Mouse (Mus musculus): ENCODE measurements around the gene Gm11172. TPM values are rescaled to one million over a fixed set of nuclear protein-coding genes. Genes with fewer than 3 reads are reported as not detected.

The Gm11172 gene
- polyA plus RNA-seq, 1 experiment, result not detected

DNA sequence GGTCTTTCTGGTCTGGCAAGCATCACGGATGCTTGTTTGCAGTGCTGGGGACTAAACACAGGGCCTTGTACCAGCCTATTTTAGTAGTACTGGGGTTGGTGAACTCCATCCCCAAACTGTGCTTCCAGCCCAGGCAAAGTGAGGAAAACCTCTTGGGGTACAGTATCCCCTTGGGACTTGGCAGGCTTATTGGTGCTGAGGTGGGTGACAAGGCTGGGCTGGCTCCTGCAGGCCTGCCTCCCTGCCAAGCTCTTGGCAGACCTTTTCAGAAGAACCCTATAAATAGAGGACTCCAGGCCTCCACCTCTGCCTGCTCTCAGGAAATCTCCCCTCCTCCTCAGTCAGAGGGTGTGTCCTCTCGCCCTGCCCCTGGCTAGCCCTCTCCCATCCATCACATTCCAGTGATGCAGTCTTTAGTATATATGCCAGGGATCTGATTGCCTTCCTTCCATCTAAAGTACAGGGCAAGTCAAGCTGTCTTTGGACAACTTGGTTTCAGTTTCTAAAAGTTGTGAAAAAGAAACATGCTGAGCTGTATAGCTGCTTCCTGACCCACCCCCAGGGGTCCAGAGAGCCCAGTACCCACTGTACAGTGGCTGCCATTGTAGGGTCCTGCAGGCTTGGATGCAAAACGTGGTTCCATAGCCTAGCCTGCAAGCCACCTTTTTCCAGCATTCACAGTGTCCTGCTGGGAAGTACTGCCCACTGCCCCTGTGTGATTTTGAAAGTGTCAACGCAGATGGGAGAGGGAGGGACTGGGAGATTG, 25.8 kb upstream of the Gm11172 start:
- H3K4me3 ChIP-seq (ENCODE audit: insufficient read depth, poor library complexity, severe bottlenecking), result no peak overlapping the region
- no peaks in the 10 kb centered on the region for H3K36me3 ChIP-seq (ENCODE audit: control insufficient read depth, insufficient read depth)
- no peak overlapping the region for H3ac ChIP-seq (ENCODE audit: control insufficient read depth, insufficient read length, low read depth)
- H3K27me3 ChIP-seq (ENCODE audit: control insufficient read depth, insufficient read depth, insufficient read length), result no peaks in the 10 kb centered on the region
- H3K79me3 ChIP-seq (ENCODE audit: low read depth), result peaks cover 13% of the 10 kb centered on the region
- H3K79me2 ChIP-seq (ENCODE audit: control insufficient read depth, insufficient read depth), result peaks cover 25% of the 10 kb centered on the region
- TF ChIP-seq USF1 (IDR thresholded peaks at IDR 0.05; ENCODE audit: low read depth) (no peak), MYOG (IDR thresholded peaks at IDR 0.05; ENCODE audit: control insufficient read depth, extremely low read depth, insufficient read length) (no peak), MAX (IDR thresholded peaks at IDR 0.05) (no peak), FOSL1 (IDR thresholded peaks at IDR 0.05; ENCODE audit: insufficient read depth, low read length, poor library complexity, severe bottlenecking) (no peak), CEBPB (IDR thresholded peaks at IDR 0.05; ENCODE audit: low read depth) (no peak), CTCF (IDR thresholded peaks at IDR 0.05; ENCODE audit: control insufficient read depth, insufficient read depth, insufficient read length) (no peak), MYOD1 (IDR thresholded peaks at IDR 0.05; ENCODE audit: control insufficient read depth, insufficient read length, low read depth) (no peak)

DNA sequence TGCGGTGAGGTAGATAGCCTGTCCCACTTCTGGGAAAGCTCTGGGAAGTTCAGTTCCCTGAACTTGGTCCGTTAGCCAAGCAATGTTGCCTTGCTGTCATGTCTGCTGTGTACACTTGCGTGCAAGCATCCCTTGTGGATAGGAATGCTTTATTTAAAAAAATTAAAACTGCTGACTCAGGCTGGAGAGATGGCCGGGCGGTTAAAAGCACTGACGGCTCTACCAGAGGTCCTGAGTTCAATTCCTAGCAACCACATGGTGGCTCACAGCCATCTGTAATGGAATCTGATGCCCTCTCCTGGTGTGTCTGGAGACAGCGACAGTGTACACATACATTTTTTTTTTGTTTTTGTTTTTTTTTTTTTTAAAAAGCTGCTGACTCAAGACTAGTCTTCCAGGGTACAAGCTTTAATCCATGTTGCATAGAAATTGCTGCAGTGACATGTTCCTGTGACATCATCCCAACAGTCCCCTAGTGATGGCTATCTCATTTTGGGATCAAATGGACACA, 25.1 kb upstream of the Gm11172 start:
- H3K79me2 ChIP-seq (ENCODE audit: control insufficient read depth, insufficient read depth), result peaks cover 22% of the 10 kb centered on the region
- H3K27me3 ChIP-seq (ENCODE audit: control insufficient read depth, insufficient read depth, insufficient read length), result no peaks in the 10 kb centered on the region
- TF ChIP-seq MYOG (IDR thresholded peaks at IDR 0.05; ENCODE audit: control insufficient read depth, extremely low read depth, insufficient read length), result no peak
- TF ChIP-seq FOSL1 (IDR thresholded peaks at IDR 0.05; ENCODE audit: insufficient read depth, low read length, poor library complexity, severe bottlenecking), result no peak
- TF ChIP-seq CEBPB (IDR thresholded peaks at IDR 0.05; ENCODE audit: low read depth), result no peak
- no peaks in the 10 kb centered on the region for H3K36me3 ChIP-seq (ENCODE audit: control insufficient read depth, insufficient read depth)
- no peak overlapping the region for H3K4me3 ChIP-seq (ENCODE audit: insufficient read depth, poor library complexity, severe bottlenecking)
- peaks cover 13% of the 10 kb centered on the region for H3K79me3 ChIP-seq (ENCODE audit: low read depth)
- H3ac ChIP-seq (ENCODE audit: control insufficient read depth, insufficient read length, low read depth), result no peak overlapping the region

DNA sequence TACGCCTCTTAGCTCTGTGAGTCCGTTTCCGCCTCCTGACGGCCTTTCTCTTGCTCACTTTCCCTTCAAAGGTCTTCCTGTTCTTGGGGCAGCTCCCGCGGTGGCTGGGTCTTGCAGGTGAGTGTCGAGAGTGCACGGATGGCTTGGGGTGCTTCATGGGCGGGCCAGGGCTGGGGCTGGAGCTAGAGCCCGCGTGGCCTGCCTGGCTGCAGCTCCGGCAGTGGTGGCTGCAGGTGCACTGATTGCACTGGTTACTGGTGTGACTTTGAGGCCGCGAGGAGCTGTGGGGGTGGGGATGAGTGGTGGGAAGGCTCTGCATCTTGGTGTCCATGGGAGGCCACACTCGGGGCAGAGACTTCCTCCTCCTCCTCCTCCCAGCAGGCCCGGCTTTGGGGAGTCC, 24.4 kb upstream of the Gm11172 start, which contains the start of gene Tnp2:
Tnp2 (minus strand) TSS at position 390 of the 400 bp plus-strand sequence.
- H3K27me3 ChIP-seq (ENCODE audit: control insufficient read depth, insufficient read depth, insufficient read length), result no peaks in the 10 kb centered on the region
- TF ChIP-seq MYOD1 (IDR thresholded peaks at IDR 0.05; ENCODE audit: control insufficient read depth, insufficient read length, low read depth), result no peak
- TF ChIP-seq CTCF (IDR thresholded peaks at IDR 0.05; ENCODE audit: control insufficient read depth, insufficient read depth, insufficient read length), result no peak
- TF ChIP-seq USF1 (IDR thresholded peaks at IDR 0.05; ENCODE audit: low read depth), result no peak
- H3K79me2 ChIP-seq (ENCODE audit: control insufficient read depth, insufficient read depth), result peaks cover 15% of the 10 kb centered on the region
- H3K79me3 ChIP-seq (ENCODE audit: low read depth), result peaks cover 10% of the 10 kb centered on the region
- H3K36me3 ChIP-seq (ENCODE audit: control insufficient read depth, insufficient read depth), result no peaks in the 10 kb centered on the region
- H3ac ChIP-seq (ENCODE audit: control insufficient read depth, insufficient read length, low read depth), result no peak within 1 kb of the TSS
- no peak within 1 kb of the TSS for H3K4me3 ChIP-seq (ENCODE audit: insufficient read depth, poor library complexity, severe bottlenecking)

DNA sequence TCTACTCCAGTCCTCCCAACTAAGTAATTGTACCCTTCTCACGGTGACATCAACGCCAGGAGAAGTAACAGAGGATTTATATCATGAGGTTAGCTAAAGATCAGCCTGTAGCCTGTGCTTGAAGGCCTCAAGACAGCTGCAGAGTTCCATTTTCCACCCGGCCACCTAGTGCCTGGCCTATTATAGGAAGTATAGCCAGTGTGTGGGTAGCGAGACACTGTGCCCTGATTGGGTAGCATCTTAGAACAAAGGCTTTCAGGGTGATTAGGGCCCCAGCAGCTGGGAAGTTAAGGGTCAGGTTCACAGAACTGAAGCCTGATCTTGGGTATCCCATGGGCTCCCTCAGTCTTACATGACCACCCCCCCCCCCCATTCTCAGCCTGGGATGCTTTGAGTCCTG, 23.8 kb upstream of the Gm11172 start:
- no peaks in the 10 kb centered on the region for H3K27me3 ChIP-seq (ENCODE audit: control insufficient read depth, insufficient read depth, insufficient read length)
- no peak for TF ChIP-seq CEBPB (IDR thresholded peaks at IDR 0.05; ENCODE audit: low read depth)
- TF ChIP-seq FOSL1 (IDR thresholded peaks at IDR 0.05; ENCODE audit: insufficient read depth, low read length, poor library complexity, severe bottlenecking), result no peak
- no peak for TF ChIP-seq MYOD1 (IDR thresholded peaks at IDR 0.05; ENCODE audit: control insufficient read depth, insufficient read length, low read depth)
- no peak for TF ChIP-seq MAX (IDR thresholded peaks at IDR 0.05)
- no peak for TF ChIP-seq USF1 (IDR thresholded peaks at IDR 0.05; ENCODE audit: low read depth)
- TF ChIP-seq MYOG (IDR thresholded peaks at IDR 0.05; ENCODE audit: control insufficient read depth, extremely low read depth, insufficient read length), result no peak
- no peak for TF ChIP-seq CTCF (IDR thresholded peaks at IDR 0.05; ENCODE audit: control insufficient read depth, insufficient read depth, insufficient read length)
- no peaks in the 10 kb centered on the region for H3K36me3 ChIP-seq (ENCODE audit: control insufficient read depth, insufficient read depth)
- H3K4me3 ChIP-seq (ENCODE audit: insufficient read depth, poor library complexity, severe bottlenecking), result no peak overlapping the region
- H3K79me2 ChIP-seq (ENCODE audit: control insufficient read depth, insufficient read depth), result peaks cover 9% of the 10 kb centered on the region
- peaks cover 5% of the 10 kb centered on the region for H3K79me3 ChIP-seq (ENCODE audit: low read depth)
- no peak overlapping the region for H3ac ChIP-seq (ENCODE audit: control insufficient read depth, insufficient read length, low read depth)

DNA sequence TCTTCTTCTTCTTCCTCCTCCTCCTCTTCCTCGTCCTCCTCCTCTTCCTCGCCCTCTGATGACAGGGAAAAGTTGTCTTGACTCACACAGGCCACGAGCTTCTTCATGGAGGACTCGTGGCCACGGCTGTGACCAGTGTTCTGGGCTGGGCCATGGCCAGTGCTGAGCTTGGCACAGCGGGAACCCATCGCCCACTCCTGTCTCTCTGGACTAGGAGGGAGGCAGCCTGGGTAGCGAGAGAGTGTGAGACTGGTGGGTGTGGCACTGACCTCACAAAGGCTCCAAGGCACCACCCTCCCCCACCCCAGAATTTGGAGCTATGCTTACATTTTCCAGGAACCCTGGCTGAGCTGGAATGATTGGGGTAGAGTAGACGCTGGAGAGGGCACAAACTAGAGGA, 22.0 kb upstream of the Gm11172 start, which contains the start of gene Prm3:
Prm3 (minus strand) TSS at position 213 of the 400 bp plus-strand sequence.
- Histone ChIP-seq H3K79me2 (ENCODE audit: control insufficient read depth, insufficient read depth) (no peaks in the 10 kb centered on the region), H3K79me3 (ENCODE audit: low read depth) (no peaks in the 10 kb centered on the region), H3K36me3 (ENCODE audit: control insufficient read depth, insufficient read depth) (no peaks in the 10 kb centered on the region), H3K4me3 (ENCODE audit: insufficient read depth, poor library complexity, severe bottlenecking) (no peak within 1 kb of the TSS), H3K27me3 (ENCODE audit: control insufficient read depth, insufficient read depth, insufficient read length) (no peaks in the 10 kb centered on the region), H3ac (ENCODE audit: control insufficient read depth, insufficient read length, low read depth) (no peak within 1 kb of the TSS)
- TF ChIP-seq MYOD1 (IDR thresholded peaks at IDR 0.05; ENCODE audit: control insufficient read depth, insufficient read length, low read depth), result no peak
- TF ChIP-seq MYOG (IDR thresholded peaks at IDR 0.05; ENCODE audit: control insufficient read depth, extremely low read depth, insufficient read length), result no peak
- TF ChIP-seq FOSL1 (IDR thresholded peaks at IDR 0.05; ENCODE audit: insufficient read depth, low read length, poor library complexity, severe bottlenecking), result no peak
- TF ChIP-seq CEBPB (IDR thresholded peaks at IDR 0.05; ENCODE audit: low read depth), result no peak
- no peak for TF ChIP-seq CTCF (IDR thresholded peaks at IDR 0.05; ENCODE audit: control insufficient read depth, insufficient read depth, insufficient read length)
- TF ChIP-seq USF1 (IDR thresholded peaks at IDR 0.05; ENCODE audit: low read depth), result no peak
- no peak for TF ChIP-seq MAX (IDR thresholded peaks at IDR 0.05)
